Mouse (Mus musculus) CD4-positive helper T cell, adult 2 months (primary cell): ENCODE measurements around the gene Mrpl23.
A peak's percentile ranks its signal among the peaks of the same experiment; 100 is the strongest.

Experiments
- DNase-seq: peaks from one replicate; pipeline ENCODE4 v3.0.0-alpha.2; 2012; ENCODE audit warnings: low read depth, missing footprints, low spot score

Gene Mrpl23

DNA sequence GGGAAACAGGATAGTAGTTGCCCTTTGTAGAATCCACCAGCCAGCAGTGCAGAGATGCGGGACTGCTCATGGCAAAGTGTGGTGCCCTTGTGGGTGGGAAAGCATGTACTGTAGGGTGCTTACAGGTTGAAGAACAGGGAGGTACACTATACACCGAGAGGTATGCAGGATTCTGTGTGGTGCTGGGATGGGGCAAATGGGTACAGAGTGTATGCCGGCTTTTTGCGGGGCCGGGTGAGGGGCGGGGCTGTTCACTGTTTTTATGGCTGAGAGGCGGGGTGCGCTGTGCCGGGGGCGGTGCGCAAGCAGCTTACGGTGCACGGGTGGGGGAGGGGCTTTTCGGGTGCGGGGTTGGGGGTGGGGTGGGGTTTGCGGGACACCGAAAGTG lies at the start of gene Mrpl23:
Mrpl23 (plus strand) TSS at position 16 of the 388 bp plus-strand sequence.
- DNase-seq: no peak

DNA sequence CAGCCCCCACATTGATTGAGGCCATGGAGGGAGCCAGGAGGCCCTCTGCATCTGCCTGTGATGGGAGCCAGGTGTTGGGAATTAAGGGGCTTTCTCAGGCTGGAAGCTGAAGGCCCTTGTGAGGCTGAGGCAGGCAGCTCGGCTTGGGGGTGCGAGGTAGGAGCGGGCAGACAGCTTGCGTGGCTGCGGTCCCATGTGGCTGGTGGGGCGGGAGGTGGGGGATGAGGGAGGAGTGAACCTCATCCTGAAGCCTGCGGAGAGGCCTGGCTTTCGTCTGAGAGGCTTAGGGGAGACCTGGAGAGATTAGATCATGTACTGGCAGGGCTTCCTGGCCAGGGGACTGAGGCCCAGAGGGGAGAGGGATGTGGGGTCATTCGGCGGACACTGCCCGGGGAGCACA lies 49.4 kb upstream of the Mrpl23 start:
- no peak for DNase-seq

DNA sequence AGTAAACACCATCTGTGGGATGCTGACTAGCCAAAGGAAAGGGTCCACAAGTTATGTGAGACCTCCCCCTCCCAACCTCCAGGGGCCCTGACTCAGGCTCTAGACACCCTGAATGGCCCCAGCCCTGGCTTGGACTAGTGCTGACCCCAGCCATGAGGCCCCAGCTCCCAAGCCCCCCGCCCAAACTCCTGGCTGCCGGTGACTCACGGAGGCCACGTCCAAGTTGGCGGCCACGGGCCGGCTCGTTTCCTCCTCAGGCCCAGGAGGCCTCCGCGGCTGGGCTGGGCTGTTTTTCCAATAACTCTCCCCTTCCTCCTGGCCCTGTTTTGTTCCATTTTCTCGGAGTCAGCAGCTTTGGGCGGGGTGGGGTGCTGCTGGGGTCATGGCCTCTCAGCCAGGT lies 47.7 kb upstream of the Mrpl23 start:
- no peak for DNase-seq

DNA sequence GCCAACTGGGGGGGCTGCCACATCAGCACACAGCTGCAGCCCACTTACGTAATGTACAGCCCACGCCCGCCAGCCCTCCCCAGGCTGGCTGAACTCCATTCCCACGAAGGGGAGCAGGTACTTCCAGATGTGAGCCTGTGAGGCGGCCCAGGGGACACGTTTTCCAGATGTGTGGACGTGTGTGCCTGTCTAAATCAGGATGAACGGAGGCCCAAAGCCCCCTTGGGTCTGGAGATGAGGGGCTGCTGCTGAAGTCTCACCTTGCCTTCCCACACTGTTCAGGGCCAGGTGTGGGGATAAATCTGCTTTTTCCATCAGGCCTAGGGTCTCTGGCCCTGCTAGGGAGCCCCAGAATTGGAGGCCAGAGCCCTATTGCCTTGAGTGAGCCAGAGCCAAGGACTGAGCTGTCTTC lies 45.7 kb upstream of the Mrpl23 start:
- DNase-seq: no peak

DNA sequence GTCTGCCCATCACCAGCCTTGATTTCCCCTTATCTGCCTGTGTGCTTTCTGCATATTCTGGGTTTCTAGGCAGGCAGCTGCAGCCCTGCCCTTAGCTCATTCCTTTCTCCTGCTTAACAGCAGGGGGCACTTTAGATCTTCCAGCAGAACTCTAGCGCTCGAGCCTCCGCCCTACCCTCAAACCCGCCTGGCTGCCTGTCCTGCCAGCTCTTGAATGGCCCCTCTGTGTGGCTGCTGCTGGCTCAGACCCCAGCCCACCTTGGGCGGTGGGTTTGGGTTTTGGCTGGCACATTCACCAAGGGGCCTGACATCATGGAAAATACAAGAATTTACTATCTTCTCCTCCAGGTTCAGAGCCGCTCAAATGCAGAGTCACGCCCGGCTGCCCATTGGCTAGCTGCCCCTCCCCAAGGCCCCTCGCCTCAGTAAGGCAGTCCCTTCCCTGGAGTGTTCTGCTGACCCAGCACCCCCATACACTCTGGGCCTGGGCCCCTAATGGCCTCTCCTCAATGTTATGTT lies 45.1 kb upstream of the Mrpl23 start:
- DNase-seq: no peak

DNA sequence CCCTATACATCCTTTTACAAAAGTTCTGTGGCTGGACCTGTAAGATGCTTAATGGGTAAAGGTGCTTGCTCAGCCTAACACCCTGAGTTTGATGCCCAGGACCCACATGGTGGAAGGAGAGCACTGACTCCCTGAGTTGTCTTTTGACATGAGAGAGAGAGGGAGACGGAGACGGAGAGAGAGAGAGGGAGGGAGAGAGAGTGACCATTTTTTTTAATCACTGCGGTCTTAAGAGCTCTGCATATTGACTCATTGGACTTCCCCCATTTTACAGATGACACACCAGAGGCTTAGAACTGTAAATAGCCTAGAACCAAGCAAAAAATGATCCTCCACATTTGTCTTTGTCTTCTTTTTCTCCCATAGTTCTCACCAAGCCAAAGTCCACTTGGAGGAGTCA lies 44.4 kb upstream of the Mrpl23 start:
- no peak for DNase-seq

DNA sequence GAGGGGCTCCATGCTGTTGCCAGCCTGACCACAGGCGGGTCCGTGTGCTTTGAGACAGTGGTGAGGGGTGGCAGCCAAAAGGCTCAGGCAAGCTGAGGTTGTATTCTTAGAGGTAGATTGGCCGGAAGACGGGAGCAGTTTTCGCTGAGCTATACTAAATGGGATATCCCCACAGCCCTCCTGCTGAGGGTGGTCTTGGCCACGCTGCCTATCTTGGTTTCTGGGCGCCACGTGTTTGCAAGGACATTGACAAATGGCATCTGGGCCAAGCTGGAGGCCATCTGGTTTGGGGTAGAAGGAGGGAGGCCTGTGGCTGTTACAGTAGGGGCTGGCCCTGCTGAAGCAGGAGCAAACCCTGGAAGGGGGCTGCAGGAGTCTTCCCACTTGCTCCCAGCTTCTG lies 39.0 kb upstream of the Mrpl23 start:
- DNase-seq: no peak

DNA sequence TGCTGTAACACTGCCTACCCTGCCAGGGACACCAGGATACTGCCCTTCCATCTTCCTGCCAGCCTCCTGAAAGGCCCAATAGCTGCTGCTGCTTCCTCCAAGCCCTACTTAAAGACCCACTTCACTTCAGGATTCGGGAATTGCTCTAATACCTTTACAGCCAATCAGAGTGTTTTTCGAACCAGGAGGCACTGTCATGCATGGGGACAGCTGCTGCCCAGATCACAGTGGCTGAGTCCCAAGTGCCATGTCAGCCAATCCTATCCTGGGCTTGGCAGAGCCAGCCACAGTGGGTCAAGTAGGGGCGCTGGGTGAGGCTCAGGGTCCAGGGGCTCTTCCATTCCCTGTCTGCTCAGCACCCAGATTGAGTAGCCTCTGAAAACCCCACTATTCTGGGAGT lies 36.3 kb upstream of the Mrpl23 start:
- no peak for DNase-seq

DNA sequence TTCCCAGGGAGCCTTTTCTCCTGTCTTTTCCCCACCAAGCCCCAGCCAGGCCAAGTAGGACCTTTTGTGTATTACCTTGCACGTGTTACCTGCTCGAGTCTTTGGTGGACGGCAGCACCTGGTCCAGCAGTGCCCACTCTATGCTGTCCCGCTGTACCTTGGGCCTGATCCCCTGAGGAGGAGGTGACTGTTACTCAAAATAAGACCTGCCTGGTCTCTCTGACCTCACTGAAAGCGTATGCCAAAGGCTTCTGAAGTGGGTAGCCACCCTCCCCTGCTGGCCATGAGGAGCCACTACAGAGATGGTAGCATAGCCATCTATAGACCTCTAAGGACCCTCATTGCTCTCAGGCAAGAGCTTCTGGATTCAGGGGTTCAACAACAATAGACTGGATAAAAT lies 35.7 kb upstream of the Mrpl23 start:
- no peak for DNase-seq

DNA sequence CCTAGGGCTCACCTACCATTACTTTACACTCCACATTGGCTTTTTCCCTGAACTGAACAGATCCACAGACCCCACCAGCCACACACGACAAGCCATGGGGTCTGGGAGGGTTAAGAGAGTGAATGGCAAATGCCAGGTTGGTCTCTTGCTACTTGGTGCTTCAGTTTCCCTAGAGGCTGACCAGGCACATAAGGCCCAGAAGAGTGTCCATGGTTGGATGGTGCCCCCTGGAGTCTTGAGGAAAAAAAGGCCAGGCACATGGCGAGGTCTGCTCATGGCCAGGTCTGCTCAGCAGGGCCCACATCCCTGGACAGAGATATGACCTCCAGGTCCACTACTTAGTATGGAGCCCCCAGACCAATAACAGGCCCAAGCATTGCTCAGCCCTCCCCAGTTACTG lies 34.7 kb upstream of the Mrpl23 start:
- DNase-seq: peak; percentile 31

DNA sequence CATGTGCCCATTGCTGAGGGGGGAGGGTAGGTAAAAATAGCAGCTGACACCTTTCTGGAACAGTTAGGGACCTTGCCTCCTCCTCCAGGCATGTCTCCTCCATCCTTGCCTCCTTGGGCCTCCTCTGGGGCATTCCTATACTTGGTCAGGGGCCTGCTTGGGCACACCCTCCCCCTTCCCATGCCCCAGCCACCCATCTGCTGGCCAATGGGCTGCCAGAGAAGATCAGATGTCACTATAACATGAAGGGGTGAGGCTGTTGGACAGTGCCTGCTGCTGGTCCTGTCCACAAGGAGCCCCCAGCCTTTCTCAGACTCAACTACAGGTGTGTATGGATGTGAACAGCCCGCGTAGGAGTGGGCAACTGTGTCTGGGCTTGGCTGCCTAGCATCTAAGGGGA lies 33.9 kb upstream of the Mrpl23 start, which contains the start of gene Tnnt3:
Tnnt3 (plus strand) TSS at position 262 of the 400 bp plus-strand sequence.
- DNase-seq: no peak

DNA sequence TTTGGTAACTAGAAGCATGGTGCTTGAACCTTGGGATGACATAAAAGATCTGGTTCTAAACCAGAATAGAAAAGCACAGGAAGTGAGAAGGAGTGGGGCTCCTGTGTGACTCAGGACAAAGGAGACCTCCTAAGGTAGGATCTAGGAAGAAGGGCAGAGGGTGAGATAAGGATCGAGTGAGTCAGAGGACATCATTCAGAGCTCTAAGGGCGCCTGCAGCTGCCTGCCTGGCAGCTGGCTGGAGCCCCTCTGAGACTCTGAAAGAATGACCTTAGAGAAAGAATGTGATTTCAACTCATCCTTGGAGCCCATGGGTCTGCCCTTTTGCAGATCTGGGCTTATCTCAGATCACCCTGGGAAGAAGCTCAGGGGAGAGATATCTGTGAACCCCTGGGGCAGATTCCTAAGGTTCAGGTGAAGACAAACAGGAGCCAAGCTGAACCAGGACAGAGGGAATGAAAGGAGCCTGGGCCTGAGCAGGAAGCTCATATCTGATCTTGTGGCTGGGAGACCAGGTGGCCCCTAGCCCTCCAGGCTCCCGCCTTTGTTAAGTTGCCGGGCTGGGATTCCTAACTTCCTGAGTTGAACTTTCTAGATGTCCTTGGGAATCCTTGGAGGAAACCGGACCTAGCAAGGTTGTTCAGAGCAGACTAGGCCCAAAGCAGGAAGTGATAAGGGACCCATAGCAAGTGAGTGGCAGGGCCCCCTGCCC lies 33.3 kb upstream of the Mrpl23 start:
- no peak for DNase-seq

DNA sequence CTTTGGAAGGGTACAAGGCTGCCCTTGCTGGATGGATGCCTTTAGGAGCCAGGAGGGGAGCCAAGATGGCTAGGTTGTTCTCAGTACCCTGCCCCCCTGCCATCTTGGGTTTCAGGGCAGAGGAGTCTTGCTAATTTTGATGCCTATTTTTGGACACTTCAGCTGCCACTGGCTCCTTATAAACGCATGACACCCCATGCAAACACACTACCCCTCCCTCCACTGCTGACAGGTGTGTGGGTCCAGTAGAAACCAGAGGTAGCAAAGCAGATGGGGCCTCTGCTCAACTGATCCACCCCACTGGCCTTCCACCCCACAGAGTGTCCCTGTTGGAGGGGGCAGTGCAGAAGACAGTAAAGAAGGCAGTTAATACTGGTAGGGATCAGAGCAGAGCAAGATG lies 32.5 kb upstream of the Mrpl23 start:
- DNase-seq: no peak

DNA sequence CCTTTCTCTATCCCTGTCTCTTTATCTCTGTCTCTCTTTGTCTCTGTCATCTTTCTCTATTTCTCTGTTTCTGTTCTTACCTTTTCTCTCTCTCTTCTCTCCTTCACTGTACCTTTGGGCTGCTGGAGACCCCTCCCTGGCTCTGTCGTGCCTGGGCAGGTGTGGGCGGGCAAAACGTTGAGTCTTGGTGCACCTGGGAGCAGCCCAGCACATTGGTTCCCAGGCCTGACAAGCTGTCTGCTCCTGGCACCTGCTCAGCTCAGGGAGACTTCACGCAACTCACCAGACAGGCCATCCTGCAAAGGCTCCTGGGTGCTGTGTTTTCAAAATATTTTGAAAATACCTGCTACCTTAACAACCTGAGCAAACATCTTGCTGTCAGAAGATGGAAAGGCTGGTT lies 29.3 kb upstream of the Mrpl23 start:
- DNase-seq: no peak

DNA sequence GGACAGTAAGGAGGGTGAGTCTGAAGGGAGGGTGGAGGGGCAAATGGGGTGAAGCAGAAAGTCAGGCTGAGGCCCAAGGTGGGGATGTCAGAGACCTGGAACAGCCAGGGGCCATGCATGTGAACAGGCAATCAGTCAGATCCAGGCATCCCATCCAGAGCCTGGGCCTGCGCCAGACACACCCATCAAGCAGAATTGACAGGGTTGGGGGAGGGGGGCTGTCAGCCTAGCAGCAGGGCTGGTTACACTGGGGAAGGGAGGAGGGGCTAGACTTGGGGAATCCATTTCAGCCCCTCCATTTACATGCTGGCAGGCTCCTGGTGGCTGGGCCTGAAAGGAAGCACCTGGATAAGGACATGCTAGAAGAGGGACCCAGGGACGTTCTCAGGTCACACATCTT lies 26.5 kb upstream of the Mrpl23 start:
- no peak for DNase-seq

DNA sequence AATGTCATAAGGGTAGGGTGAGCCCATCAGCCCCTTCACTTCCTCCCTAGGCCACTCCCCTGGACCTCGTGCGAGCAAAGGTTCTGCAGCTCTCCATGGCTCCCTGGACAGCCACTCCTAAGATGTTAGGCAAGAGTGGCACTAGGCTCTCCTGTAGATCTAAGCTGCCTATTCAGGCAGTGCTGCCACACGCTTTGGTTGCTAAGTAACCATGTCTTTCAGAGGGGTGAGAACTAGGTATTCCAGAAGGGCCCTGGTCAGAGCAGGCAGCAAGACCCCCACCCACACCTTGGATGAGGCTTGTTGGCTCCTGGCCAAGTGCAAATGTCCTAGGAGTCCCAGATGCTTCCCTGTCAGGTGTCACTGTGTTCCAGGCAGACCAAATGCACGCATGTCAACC lies 26.0 kb upstream of the Mrpl23 start:
- no peak for DNase-seq

DNA sequence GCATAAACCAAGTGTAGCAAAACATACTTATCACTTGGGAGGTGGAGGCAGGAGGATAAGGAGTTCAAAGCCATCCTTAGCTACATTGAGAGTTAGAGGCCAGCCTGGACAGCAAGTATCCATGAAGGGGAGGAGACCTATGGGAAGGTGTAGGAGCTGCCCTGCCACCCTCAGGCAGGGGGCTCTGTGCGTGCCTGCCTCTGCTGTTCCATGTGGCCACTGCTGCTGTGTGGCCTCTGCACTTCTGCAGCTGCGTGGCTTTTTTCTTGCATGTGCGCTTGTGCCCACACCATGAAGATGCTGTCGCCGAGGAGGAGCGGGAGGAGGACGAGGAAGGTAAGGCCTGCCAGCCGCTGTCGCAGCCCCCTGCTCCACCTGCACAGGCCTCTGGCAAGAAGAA lies 25.0 kb upstream of the Mrpl23 start:
- DNase-seq: no peak

DNA sequence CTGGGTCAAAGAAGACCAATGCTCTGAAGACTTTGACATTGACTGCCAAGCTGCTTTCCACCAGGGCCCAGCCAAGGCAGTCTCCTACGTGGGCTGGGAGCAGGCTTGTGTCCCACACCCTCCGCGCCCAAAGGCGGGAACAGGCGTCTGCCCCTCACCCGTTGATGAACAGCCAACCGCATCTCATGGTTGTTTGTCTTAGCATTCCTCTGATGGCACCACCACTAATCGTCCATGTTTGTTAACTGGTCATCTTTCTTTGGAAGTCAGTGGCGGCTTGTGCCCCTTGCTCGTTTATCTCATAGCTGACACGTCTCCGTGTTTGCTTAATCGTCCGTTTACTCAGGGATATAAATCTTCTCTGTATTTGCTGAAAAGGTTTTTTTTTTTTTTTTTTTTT lies 23.0 kb upstream of the Mrpl23 start:
- DNase-seq: no peak

DNA sequence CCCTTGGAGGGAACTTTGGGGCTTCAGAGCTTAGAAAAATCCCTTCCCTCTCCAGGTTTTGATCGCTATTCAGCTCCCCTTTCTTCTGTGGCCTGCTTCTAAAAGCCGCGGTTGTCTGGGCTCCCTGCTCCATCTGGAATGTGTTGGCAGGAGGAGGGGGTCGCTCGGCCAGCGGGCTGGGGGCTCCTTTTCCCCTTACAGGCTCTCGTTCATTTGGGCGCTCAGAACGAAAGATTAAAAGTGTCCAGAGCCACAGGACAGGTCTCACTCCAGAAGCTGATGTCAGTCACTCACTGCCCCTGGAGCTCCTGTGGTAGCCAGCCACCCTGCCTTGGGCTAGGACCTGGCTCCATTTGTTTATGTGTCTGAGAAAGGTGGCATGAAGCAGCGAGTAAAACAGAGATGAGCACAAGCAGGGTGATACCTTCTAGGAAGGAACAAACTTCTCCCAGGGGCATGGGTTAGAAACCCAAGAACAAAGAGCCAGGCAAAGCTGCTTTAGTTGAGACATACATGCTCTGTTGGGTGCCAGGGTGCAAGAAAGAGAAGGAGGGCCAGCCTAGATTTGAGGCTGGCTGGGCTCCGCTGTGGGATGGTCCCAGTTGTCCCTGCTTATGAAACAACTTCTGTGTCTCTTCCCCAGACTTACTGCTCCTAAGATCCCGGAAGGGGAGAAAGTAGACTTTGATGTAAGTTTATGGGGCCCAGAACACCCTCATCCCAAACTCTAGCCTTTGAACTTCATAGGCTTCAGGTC lies 22.3 kb upstream of the Mrpl23 start:
- no peak for DNase-seq

DNA sequence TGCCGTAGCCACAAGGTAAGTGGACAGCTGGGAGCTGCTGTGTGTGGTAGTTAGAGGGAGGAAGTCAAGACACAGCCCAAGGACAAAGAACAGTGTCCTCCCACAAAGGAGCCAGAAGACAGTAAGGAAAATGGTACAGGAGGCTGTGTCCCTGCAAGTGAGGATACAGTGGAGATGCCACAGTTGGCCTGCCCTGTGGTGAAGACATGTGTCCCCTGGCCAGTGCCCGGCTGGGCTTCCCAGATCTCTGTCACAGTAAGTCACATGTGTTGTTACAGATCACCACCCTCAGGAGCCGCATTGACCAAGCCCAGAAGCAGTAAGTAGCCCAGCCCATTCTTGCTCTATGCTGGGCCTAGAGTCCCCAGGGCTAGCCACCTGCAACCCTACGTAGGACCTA lies 18.4 kb upstream of the Mrpl23 start:
- no peak for DNase-seq

DNA sequence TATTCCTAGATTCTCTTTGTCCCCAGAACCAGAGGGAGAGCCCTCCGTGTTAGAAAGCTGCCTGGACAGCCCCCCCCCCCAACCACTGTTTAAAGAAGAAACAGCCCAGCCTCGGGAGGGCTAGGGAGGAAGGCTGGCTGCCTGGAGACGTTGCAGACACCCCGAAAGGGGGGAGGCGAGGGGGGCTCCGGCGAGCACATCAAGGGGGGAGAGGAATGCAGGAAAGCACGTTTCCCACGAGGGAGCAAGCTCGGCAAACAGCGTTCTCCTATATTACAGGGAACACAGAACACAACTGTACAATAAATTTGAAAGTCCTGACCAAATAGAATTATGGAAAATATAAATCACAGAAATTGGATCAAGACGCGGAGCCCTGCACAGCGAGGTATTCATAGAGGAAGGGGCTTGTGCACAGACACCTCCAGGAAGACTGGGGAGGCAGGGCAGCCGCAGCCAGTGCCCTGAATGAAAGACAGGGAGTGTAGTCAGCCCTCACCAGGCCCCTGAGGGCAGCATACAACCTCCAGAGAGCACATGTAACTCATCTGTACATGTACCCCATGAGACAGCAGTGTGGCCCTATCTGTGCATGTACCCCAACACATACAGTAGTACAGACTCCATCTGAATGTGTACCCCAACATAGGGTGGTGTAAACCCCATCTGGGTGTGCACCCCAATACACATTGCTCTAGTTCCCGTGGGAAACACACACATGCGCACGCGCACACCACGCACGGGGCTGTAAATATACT lies 16.1 kb upstream of the Mrpl23 start:
- no peak for DNase-seq

DNA sequence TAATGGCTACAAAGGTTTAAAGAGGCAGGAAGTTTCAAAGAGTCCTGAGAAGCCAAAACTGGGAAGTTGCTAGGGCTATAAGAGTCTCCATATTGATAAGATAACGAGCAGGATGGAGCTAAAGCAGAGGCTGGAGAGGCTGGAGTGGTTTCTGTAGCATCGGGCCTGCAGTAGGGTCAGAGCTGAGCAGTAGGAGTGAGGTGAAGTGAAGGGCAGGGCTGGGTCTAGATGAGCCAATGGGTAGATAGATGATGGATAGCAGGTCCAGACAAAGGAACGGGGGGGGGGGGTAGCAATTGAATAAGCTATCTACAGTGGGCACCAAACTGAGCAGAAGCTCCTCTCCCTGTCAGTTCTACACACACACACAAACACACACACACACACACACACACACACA lies 15.0 kb upstream of the Mrpl23 start:
- no peak for DNase-seq
